Mouse (Mus musculus) ES-E14 (cell line): ENCODE data around the gene Mpp3. TPM values are rescaled to one million over a fixed set of nuclear protein-coding genes. Genes with fewer than 3 reads are reported as not detected.

Experiments used
- DNase-seq: peaks from one replicate; pipeline ENCODE4 v3.0.0-alpha.2; 2013; ENCODE audit warnings: low read depth, low spot score
- H3K27ac ChIP-seq: 2 replicates; pipeline ENCODE4 v1.5.1; 2012; ENCODE audit warnings: low read depth, mild to moderate bottlenecking, low read length, moderate library complexity, mixed read lengths; ENCODE audit not compliant: poor library complexity, insufficient read depth, severe bottlenecking
- H3K36me3 ChIP-seq: 2 replicates; pipeline ENCODE4 v1.6.1; 2012; ENCODE audit warnings: mild to moderate bottlenecking, low read length, moderate library complexity, mixed read lengths; ENCODE audit not compliant: control insufficient read depth, poor library complexity, insufficient read depth, severe bottlenecking
- H3K4me1 ChIP-seq, 2 experiments: fragments of 150-350 bp in 1 of 2; sonication (generic) in 1 of 2; 2 replicates each; pipeline ENCODE4 v1.6.1; 2012; ENCODE audit warnings: low read length in 2 of 2, mild to moderate bottlenecking in 1 of 2, mixed read lengths in 1 of 2; ENCODE audit not compliant: control insufficient read depth in 2 of 2, insufficient read depth in 2 of 2, poor library complexity in 1 of 2
- H3K4me3 ChIP-seq, 2 experiments: fragments of 150-350 bp in 1 of 2; sonication (generic) in 1 of 2; 2 replicates each; pipeline ENCODE4 v1.5.1; 2012; ENCODE audit warnings: low read length in 2 of 2, low read depth in 1 of 2, mild to moderate bottlenecking in 1 of 2, mixed read lengths in 1 of 2; ENCODE audit not compliant: insufficient read depth in 1 of 2, poor library complexity in 1 of 2, severe bottlenecking in 1 of 2
- H3K9ac ChIP-seq: 2 replicates; pipeline ENCODE4 v1.6.1; 2012; ENCODE audit warnings: low read depth, mild to moderate bottlenecking, low read length, mixed read lengths; ENCODE audit not compliant: poor library complexity, insufficient read depth, severe bottlenecking
- H3K9me3 ChIP-seq: fragments of 150-350 bp; sonication (generic); 2 replicates; pipeline ENCODE4 v1.6.1; 2012; ENCODE audit warnings: low read depth, mild to moderate bottlenecking, low read length; ENCODE audit not compliant: control insufficient read depth, insufficient read depth
- CHD2 ChIP-seq: IDR thresholded peaks from 2 replicates; pipeline ENCODE4 v1.6.1; 2014; ENCODE audit warnings: mild to moderate bottlenecking, low read depth, low read length, inconsistent platforms
- HCFC1 ChIP-seq: IDR thresholded peaks from 2 replicates; pipeline ENCODE4 v1.6.1; 2012; ENCODE audit warnings: low read length, inconsistent platforms, borderline replicate concordance; ENCODE audit not compliant: insufficient read depth
- MAFK ChIP-seq: IDR thresholded peaks from 2 replicates; pipeline ENCODE4 v1.6.1; 2014; ENCODE audit warnings: mild to moderate bottlenecking, low read depth, low read length, inconsistent platforms; ENCODE audit not compliant: insufficient read depth
- ZC3H11A ChIP-seq: IDR thresholded peaks from 2 replicates; pipeline ENCODE4 v1.6.1; 2012; ENCODE audit warnings: low read depth, mild to moderate bottlenecking, inconsistent platforms, low read length, borderline replicate concordance
- ZNF384 ChIP-seq: IDR thresholded peaks from 2 replicates; pipeline ENCODE4 v1.6.1; 2012; ENCODE audit warnings: low read depth, low read length, inconsistent platforms
- in situ Hi-C, 2 experiments: fragments of 600-800 bp; cut with MboI; formaldehyde crosslinking; loops; one replicate each; pipeline ENCODE4 v1.15.1; 2025; ENCODE audit warnings: low sequenced_read_pairs in 2 of 2, inconsistent platforms in 1 of 2; ENCODE audit not compliant: unreplicated experiment in 2 of 2
- total RNA-seq: library from RNA; depleted of rRNA; stranded (reverse); fragments of 300-350 nt; gene quantifications from 2 replicates; pipeline ENCODE4 v1.2.3, GENCODE M21; 2012

Mpp3 gene
- total RNA-seq, 1 experiment, result 5.2 TPM

- Histone ChIP-seq H3K27ac (no peak overlapping the region), H3K36me3 (peaks cover 7% of the 10 kb centered on the region; the same call in 1 of the 2 replicates), H3K9ac (no peak overlapping the region), H3K4me3 (no peak overlapping the region), H3K4me1 (no peaks in the 10 kb centered on the region), H3K9me3 (no peaks in the 10 kb centered on the region)
- TF ChIP-seq CHD2 (no peak), ZNF384 (peak; percentile 63)
- in situ Hi-C loops, result no loop called here
- no peak for DNase-seq
These were observed 30.0 kb downstream of the Mpp3 start for GRCm38 (mm10) chr11:101998258-101998657.

DNA sequence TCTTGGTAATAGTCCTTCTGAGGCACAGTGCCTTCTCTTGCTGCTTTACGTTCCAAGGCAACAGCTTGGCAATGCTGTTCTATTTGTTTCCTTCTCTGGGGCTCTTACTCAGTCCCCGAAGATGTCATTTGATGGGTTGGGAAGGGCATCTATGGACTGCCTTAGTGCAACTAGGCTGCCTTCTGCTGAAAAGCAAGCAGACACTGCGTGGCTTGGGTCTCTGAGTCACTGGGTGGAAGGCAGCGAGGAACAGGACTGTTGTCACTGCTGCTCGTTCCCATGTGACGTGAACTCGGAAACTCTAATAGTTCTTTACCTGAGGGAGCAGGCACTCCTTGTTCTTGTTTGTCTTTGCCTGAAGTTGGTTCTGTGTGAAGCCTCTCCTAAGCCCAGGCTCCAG is 32.3 kb downstream of the Mpp3 start:
- no peak overlapping the region for H3K9ac ChIP-seq
- TF ChIP-seq HCFC1, result no peak
- no peak for TF ChIP-seq ZC3H11A
- TF ChIP-seq ZNF384, result no peak
- TF ChIP-seq MAFK, result no peak
- TF ChIP-seq CHD2, result no peak
- H3K36me3 ChIP-seq, result peaks cover 5% of the 10 kb centered on the region; the same call in 1 of the 2 replicates
- no peaks in the 10 kb centered on the region for H3K4me1 ChIP-seq
- H3K27ac ChIP-seq, result no peak overlapping the region
- in situ Hi-C loops, result no loop called here
- H3K9me3 ChIP-seq, result no peaks in the 10 kb centered on the region
- no peak for DNase-seq
- H3K4me3 ChIP-seq, result no peak overlapping the region

- Histone ChIP-seq H3K9ac (no peak overlapping the region), H3K36me3 (no peaks in the 10 kb centered on the region), H3K27ac (no peak overlapping the region), H3K4me1 (no peaks in the 10 kb centered on the region), H3K4me3 (no peak overlapping the region), H3K9me3 (no peaks in the 10 kb centered on the region)
- TF ChIP-seq HCFC1 (no peak), MAFK (no peak), CHD2 (no peak), ZNF384 (no peak), ZC3H11A (no peak)
- in situ Hi-C loops, result no loop called here
- no peak for DNase-seq
These were observed 34.2 kb downstream of the Mpp3 start for GRCm38 (mm10) chr11:101994100-101994499.

GRCm38 (mm10) chr11:101992411-101992810 is 35.9 kb downstream of the Mpp3 start:
- in situ Hi-C loops, result no loop called here
- Histone ChIP-seq H3K4me1 (no peaks in the 10 kb centered on the region), H3K9ac (no peak overlapping the region), H3K27ac (no peak overlapping the region), H3K4me3 (no peak overlapping the region), H3K9me3 (no peaks in the 10 kb centered on the region), H3K36me3 (no peaks in the 10 kb centered on the region)
- no peak for DNase-seq
- TF ChIP-seq CHD2, result no peak
- no peak for TF ChIP-seq ZNF384
- no peak for TF ChIP-seq ZC3H11A
- no peak for TF ChIP-seq HCFC1
- no peak for TF ChIP-seq MAFK

GRCm38 (mm10) chr11:101991813-101992212 is 36.4 kb downstream of the Mpp3 start:
- no peak for TF ChIP-seq CHD2

More at GRCm38 (mm10) chr11:101991813-101992212, 36.4 kb downstream of the Mpp3 start:
- Histone ChIP-seq H3K4me3 (no peak overlapping the region), H3K9me3 (no peaks in the 10 kb centered on the region), H3K9ac (no peak overlapping the region), H3K36me3 (no peaks in the 10 kb centered on the region), H3K4me1 (no peaks in the 10 kb centered on the region), H3K27ac (no peak overlapping the region)
- in situ Hi-C loops, result no loop called here
- DNase-seq, result no peak
